Mouse (Mus musculus): ENCODE data around the gene Dmrtc2.
A peak's percentile ranks its signal among the peaks of the same experiment; 100 is the strongest.

Dmrtc2 gene

GRCm38 (mm10) chr7:24902264-24902629 lies 32.4 kb downstream of the Dmrtc2 start:
- no peak for DNase-seq (ENCODE audit: low spot score)

GRCm38 (mm10) chr7:24902630-24903443 lies 33.0 kb downstream of the Dmrtc2 start, which contains the start of gene Arhgef1:
Gene Arhgef1, plus strand, starts transcription at chr7:24902912.
- DNase-seq (ENCODE audit: low spot score), result no peak

GRCm38 (mm10) chr7:24903444-24903825 lies 33.6 kb downstream of the Dmrtc2 start:
- no peak for DNase-seq (ENCODE audit: low spot score)

GRCm38 (mm10) chr7:24904070-24904483 lies 34.2 kb downstream of the Dmrtc2 start:
- DNase-seq (ENCODE audit: low spot score), result peak; percentile 98

GRCm38 (mm10) chr7:24904936-24905335 lies 35.1 kb downstream of the Dmrtc2 start:
- DNase-seq (ENCODE audit: low spot score), result peak; percentile 48

GRCm38 (mm10) chr7:24906551-24906950 lies 36.7 kb downstream of the Dmrtc2 start:
- no peak for DNase-seq (ENCODE audit: low spot score)

GRCm38 (mm10) chr7:24907211-24907748 lies 37.4 kb downstream of the Dmrtc2 start:
- DNase-seq (ENCODE audit: low spot score), result no peak

GRCm38 (mm10) chr7:24912480-24912879 lies 42.6 kb downstream of the Dmrtc2 start:
- DNase-seq (ENCODE audit: low spot score), result no peak

- DNase-seq (ENCODE audit: low spot score), result no peak
Observed at GRCm38 (mm10) chr7:24918763-24919323, 49.0 kb downstream of the Dmrtc2 start.

- peak; percentile 64 for DNase-seq (ENCODE audit: low spot score)
Observed at GRCm38 (mm10) chr7:24919728-24920127, 49.9 kb downstream of the Dmrtc2 start.

Measured in layer of hippocampus, adult 11-12 months (tissue).